Mouse (Mus musculus) midbrain, embryonic 11.5 days (tissue): ENCODE measurements around the gene Vps13d. TPM values are rescaled to one million over a fixed set of nuclear protein-coding genes. Genes with fewer than 3 reads are reported as not detected.

Source experiments
- ATAC-seq: fragments of 200-750 bp; cut with Nextera tagmentation; 2 replicates; pipeline ENCODE4 v1.8.0; 2017; ENCODE audit warnings: moderate TSS enrichment, moderate library complexity; ENCODE audit not compliant: low FRiP score
- DNase-seq: peaks from one replicate; pipeline ENCODE4 v3.0.0; 2015; ENCODE audit warnings: low spot score; ENCODE audit errors: missing footprints
- H3K27ac ChIP-seq: fragments of 300-500 bp; sonication (generic); 2 replicates; pipeline ENCODE4 v1.5.1; 2014; ENCODE audit warnings: low read depth, low read length
- H3K27me3 ChIP-seq: fragments of 300-500 bp; sonication (generic); 2 replicates; pipeline ENCODE4 v1.6.1; 2014; ENCODE audit warnings: mild to moderate bottlenecking, low read length, moderate library complexity, mixed read lengths; ENCODE audit not compliant: control insufficient read depth, insufficient read depth
- H3K36me3 ChIP-seq: fragments of 300-500 bp; sonication (generic); 2 replicates; pipeline ENCODE4 v1.6.1; 2014; ENCODE audit warnings: mild to moderate bottlenecking, low read length, moderate library complexity, mixed read lengths; ENCODE audit not compliant: control insufficient read depth, insufficient read depth
- H3K4me1 ChIP-seq: fragments of 300-500 bp; sonication (generic); 2 replicates; pipeline ENCODE4 v1.6.1; 2014; ENCODE audit warnings: low read length; ENCODE audit not compliant: control insufficient read depth, insufficient read depth
- H3K4me2 ChIP-seq: fragments of 300-500 bp; sonication (generic); 2 replicates; pipeline ENCODE4 v1.6.1; 2014; ENCODE audit warnings: mild to moderate bottlenecking, moderate library complexity
- H3K4me3 ChIP-seq: fragments of 300-500 bp; sonication (generic); 2 replicates; pipeline ENCODE4 v1.5.1; 2014; ENCODE audit warnings: low read depth, low read length
- H3K9ac ChIP-seq: fragments of 300-500 bp; sonication (generic); 2 replicates; pipeline ENCODE4 v1.6.1; 2014; ENCODE audit warnings: low read length
- H3K9me3 ChIP-seq: fragments of 300-500 bp; sonication (generic); 2 replicates; pipeline ENCODE4 v1.6.1; 2016; ENCODE audit warnings: low read length; ENCODE audit not compliant: control insufficient read depth
- WGBS: fragments of 180-500 bp; shearing (Covaris S2); extraction: QIAGEN DNeasy Blood & Tissue Kit; methylation state at CpG from one replicate; pipeline ENCODE4 v1.1.7; 2014; 5-methylcytosine and 5-hydroxymethylcytosine counted together
- polyA plus RNA-seq: library from polyadenylated mRNA; unstranded; fragments of >200 nt; fragmentation: Nextera tagmentation; extraction: Ambion mirVana; gene quantifications from 2 replicates; pipeline ENCODE4 v1.2.1, GENCODE M21; 2014

Vps13d gene
- polyA plus RNA-seq, 1 experiment from 2014 or later: 8.7 TPM

GRCm38 (mm10) chr4:145203305-145203704 lies 8.5 kb upstream of the Vps13d start:
- H3K9ac ChIP-seq: no peak overlapping the region
- no peaks in the 10 kb centered on the region for H3K4me1 ChIP-seq
- no peak for DNase-seq
- no peaks in the 10 kb centered on the region for H3K36me3 ChIP-seq
- H3K27ac ChIP-seq: no peak overlapping the region
- no peaks in the 10 kb centered on the region for H3K9me3 ChIP-seq
- 74% methylated on average over 2 of the region's 2 CpGs for WGBS
- H3K4me3 ChIP-seq: no peak overlapping the region
- H3K27me3 ChIP-seq: no peaks in the 10 kb centered on the region
- ATAC-seq: no peak
- no peak overlapping the region for H3K4me2 ChIP-seq

- Histone ChIP-seq H3K36me3 (no peaks in the 10 kb centered on the region), H3K27ac (no peak overlapping the region), H3K27me3 (no peaks in the 10 kb centered on the region), H3K9ac (no peak overlapping the region), H3K4me1 (no peaks in the 10 kb centered on the region), H3K4me2 (no peak overlapping the region), H3K9me3 (no peaks in the 10 kb centered on the region), H3K4me3 (no peak overlapping the region)
- DNase-seq (no peak), ATAC-seq (no peak)
- 90% methylated on average over 3 of the region's 3 CpGs for WGBS
Measured at GRCm38 (mm10) chr4:145201424-145201823, 6.6 kb upstream of the Vps13d start.

GRCm38 (mm10) chr4:145199982-145200699 lies 5.3 kb upstream of the Vps13d start:
- no peak overlapping the region for H3K27ac ChIP-seq
- DNase-seq: peak; percentile 81
- H3K4me3 ChIP-seq: no peak overlapping the region
- H3K9me3 ChIP-seq: no peaks in the 10 kb centered on the region
- no peak overlapping the region for H3K4me2 ChIP-seq
- H3K4me1 ChIP-seq: no peaks in the 10 kb centered on the region
- no peaks in the 10 kb centered on the region for H3K36me3 ChIP-seq
- WGBS: 51% methylated on average over 11 of the region's 11 CpGs
- no peak overlapping the region for H3K9ac ChIP-seq
- no peaks in the 10 kb centered on the region for H3K27me3 ChIP-seq
- ATAC-seq: no peak

GRCm38 (mm10) chr4:145196586-145196985 lies 1.8 kb upstream of the Vps13d start:
- H3K4me3 ChIP-seq: no peak overlapping the region
- WGBS: 87% methylated on average over 4 of the region's 4 CpGs
- no peak overlapping the region for H3K9ac ChIP-seq

GRCm38 (mm10) chr4:145195172-145195571 lies 367 bp upstream of the Vps13d start:
- ATAC-seq (no peak; the same call in 1 of the 2 replicates), DNase-seq (no peak)
- H3K4me2 ChIP-seq: no peak overlapping the region
- H3K4me1 ChIP-seq: peaks cover 7% of the 10 kb centered on the region
- H3K27me3 ChIP-seq: no peaks in the 10 kb centered on the region
- H3K36me3 ChIP-seq: no peaks in the 10 kb centered on the region
- H3K9ac ChIP-seq: no peak overlapping the region
- no peaks in the 10 kb centered on the region for H3K9me3 ChIP-seq
- WGBS: 22% methylated on average over 5 of the region's 5 CpGs
- no peak overlapping the region for H3K27ac ChIP-seq
- peak overlapping the region; percentile 91 for H3K4me3 ChIP-seq

More at GRCm38 (mm10) chr4:145196586-145196985, 1.8 kb upstream of the Vps13d start:
- no peak for DNase-seq
- Histone ChIP-seq H3K9me3 (no peaks in the 10 kb centered on the region), H3K4me1 (peaks cover 7% of the 10 kb centered on the region), H3K27me3 (no peaks in the 10 kb centered on the region), H3K36me3 (no peaks in the 10 kb centered on the region), H3K4me2 (no peak overlapping the region), H3K27ac (no peak overlapping the region)
- ATAC-seq: no peak

DNA sequence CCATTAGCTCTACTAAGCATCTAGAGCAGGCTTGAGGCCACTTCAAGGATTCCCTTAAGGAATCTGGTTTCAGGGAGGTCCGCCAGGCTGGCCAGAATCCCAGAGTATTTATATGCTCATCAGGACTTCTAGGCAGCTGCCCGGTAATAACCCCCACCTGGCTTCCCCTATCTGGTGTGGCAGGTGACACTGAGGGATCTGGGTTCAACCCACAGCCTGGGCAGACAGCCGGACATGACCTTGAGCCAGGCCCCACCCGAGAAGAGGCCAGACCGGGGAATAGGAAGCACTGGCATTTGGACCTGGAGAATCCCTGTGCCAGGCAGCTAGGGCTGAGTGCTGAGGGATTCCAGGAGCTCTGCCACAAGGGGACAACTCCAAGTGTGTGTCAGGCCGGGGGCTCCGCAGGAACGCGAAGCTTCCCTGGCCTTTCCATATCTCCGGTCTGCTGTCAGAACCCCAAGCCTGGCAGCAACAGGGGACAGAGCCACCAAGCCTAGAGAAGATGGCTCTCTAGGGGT lies 754 bp downstream of the Vps13d start:
- ATAC-seq (peak; percentile 30), DNase-seq (peak; percentile 87)
- Histone ChIP-seq H3K9me3 (no peaks in the 10 kb centered on the region), H3K4me2 (peak overlapping the region; percentile 83), H3K27me3 (no peaks in the 10 kb centered on the region), H3K4me1 (peaks cover 7% of the 10 kb centered on the region), H3K4me3 (peak overlapping the region; percentile 91), H3K36me3 (no peaks in the 10 kb centered on the region), H3K9ac (peak overlapping the region; percentile 87), H3K27ac (no peak overlapping the region)
- WGBS: 2% methylated on average over 10 of the region's 10 CpGs

DNA sequence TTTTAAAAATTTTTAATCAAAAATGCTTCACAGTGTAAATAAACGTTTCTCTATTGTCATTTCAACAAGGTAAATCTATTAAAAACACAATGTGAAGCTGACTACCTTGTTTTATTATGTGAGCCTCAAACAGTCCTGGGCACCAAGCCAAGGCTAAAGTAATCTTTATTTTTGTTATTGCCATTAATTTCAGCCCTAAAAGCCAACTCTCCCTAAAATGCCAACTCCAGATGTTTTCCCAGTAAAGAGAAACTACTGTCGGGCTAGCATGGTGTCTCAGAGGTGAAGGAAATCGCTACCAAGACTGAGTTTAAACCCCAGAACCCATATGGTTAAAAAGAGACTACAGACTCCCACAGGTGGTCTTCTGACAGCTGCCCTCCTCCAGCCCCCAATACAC lies 1.4 kb downstream of the Vps13d start:
- Histone ChIP-seq H3K4me1 (peaks cover 7% of the 10 kb centered on the region), H3K27me3 (no peaks in the 10 kb centered on the region), H3K27ac (no peak overlapping the region), H3K36me3 (no peaks in the 10 kb centered on the region; the same call in 1 of the 2 replicates), H3K4me2 (peak overlapping the region; percentile 83), H3K4me3 (no peak overlapping the region), H3K9ac (no peak overlapping the region; the same call in 1 of the 2 replicates), H3K9me3 (no peaks in the 10 kb centered on the region)
- ATAC-seq: no peak
- 57% methylated on average over 3 of the region's 3 CpGs for WGBS
- DNase-seq: no peak

DNA sequence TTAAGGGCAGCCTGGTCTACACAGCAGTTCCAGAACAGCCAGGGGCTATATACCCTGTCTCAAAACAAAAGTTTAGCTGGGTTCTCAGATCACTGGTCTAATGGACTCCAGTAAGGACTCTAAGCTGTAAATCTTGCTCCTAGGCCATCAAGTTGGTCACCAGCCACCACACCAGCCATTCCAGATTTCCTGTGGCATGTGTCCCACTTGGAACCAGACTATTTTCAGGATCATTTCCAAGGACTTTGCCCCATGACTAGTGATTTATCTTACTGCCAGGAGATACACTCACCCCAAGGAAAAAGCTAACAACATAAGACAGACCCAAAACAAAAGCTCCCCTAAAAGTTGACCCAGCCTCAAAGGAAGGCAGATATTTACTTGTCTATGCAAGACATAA lies 2.1 kb downstream of the Vps13d start:
- ATAC-seq: no peak
- no peaks in the 10 kb centered on the region; the same call in 1 of the 2 replicates for H3K36me3 ChIP-seq
- no peak overlapping the region for H3K4me2 ChIP-seq
- no peaks in the 10 kb centered on the region for H3K9me3 ChIP-seq
- no peak overlapping the region for H3K27ac ChIP-seq
- no peaks in the 10 kb centered on the region for H3K27me3 ChIP-seq
- H3K4me1 ChIP-seq: peaks cover 7% of the 10 kb centered on the region
- H3K9ac ChIP-seq: no peak overlapping the region
- no peak overlapping the region for H3K4me3 ChIP-seq
- no peak for DNase-seq

- Histone ChIP-seq H3K9me3 (no peaks in the 10 kb centered on the region), H3K4me2 (no peak overlapping the region), H3K36me3 (no peaks in the 10 kb centered on the region; the same call in 1 of the 2 replicates), H3K27ac (no peak overlapping the region), H3K4me1 (peaks cover 2% of the 10 kb centered on the region; the same call in 1 of the 2 replicates), H3K27me3 (no peaks in the 10 kb centered on the region), H3K9ac (no peak overlapping the region), H3K4me3 (no peak overlapping the region)
- ATAC-seq: no peak
- DNase-seq: no peak
Measured at GRCm38 (mm10) chr4:145188561-145188960, 6.2 kb downstream of the Vps13d start.
